Mouse (Mus musculus) skeletal muscle tissue, adult 2 months (tissue): ENCODE data around the gene Hirip3.

Experiments
- DNase-seq: peaks from one replicate; pipeline ENCODE4 v3.0.0-alpha.2; 2012; ENCODE audit warnings: low read depth, low spot score

Hirip3 gene

GRCm38 (mm10) chr7:126905590-126905989, 43.8 kb downstream of the Hirip3 start:
- DNase-seq, result no peak

- no peak for DNase-seq
Measured at GRCm38 (mm10) chr7:126914844-126915243, 53.1 kb downstream of the Hirip3 start.
